Mouse (Mus musculus): ENCODE measurements around the gene Cpa4.
A peak's percentile ranks its signal among the peaks of the same experiment; 100 is the strongest.

The Cpa4 gene

DNA sequence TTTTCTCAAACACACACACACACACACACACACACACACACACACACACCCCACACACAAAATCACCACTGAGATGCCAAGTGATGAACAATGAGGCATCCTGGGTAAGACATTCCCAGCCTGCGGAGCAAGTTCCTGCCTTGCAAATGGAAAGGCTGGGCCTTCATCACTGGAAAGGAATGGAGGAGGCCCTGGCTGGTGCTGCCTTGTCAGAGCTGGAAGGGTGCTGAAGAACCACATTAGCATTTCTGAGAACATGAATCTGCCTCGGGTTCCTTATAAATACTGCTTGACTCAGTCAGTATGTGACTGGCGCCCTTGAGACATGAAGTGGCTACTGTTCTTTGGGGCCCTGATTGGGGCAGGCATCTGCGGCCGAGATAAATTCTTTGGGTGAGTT, at the start of gene Cpa4:
Gene Cpa4 (plus strand): TSS at position 301 of the 400 bp plus-strand sequence.
- DNase-seq: no peak

DNA sequence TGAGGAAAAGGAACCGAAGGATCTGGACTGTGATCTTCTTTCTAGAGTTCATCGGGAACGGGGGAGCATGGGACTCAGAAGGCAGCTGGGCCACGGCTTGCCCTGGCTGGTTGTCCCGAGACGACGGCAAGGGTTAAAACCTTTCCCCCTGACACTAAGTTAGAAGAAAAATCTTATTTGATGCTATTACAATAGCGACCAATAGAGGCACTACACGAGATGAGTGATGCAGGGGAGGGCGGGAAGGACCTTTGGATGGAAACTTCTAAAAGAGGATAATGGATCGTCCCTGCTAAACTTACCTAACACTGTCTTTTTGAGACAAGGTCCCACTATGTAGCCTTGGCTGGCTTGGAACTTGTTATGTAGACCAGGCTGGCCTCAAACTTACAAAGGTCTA, 47.8 kb upstream of the Cpa4 start:
- DNase-seq: no peak

DNA sequence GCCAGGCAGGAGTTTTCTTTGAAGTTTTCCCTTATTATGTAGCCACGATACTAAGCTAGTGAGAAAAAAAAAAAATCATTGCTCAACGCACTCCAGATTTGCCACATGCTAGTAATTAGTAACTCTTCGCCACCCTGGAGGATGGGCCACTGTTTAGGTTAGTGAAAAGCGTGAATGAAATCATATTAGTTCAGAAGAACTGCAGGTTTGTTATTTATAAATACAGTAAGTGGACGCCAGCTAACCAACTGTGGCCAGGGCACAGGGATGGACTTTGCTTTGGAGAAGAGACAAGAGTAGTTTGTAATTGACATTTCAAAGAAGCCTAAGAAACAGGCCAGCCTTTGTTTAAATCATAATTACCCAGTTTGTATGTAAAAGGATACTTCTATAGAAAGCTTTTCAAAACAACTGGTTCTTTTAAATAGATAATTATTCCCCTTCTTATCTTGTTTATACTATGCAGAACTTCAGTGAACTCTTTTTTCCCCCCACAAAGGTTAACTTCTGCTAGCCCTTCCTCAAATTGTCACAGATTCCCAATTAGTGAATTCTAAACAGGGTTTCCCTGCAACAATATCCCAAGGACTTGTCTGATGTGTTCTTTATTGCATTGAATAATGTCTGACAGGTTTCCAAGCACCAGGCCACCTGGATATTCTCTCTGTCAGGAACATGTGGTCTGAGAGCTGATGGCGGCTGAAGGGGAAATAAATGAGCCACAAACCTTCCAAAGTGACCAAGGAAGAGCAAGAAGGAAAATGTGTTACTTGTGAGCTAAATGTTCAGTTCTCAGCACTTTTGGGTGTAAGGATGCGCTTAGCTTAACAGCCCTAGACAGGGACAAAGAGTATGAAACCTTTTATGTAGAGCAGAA, 42.5 kb upstream of the Cpa4 start:
- no peak for DNase-seq

DNA sequence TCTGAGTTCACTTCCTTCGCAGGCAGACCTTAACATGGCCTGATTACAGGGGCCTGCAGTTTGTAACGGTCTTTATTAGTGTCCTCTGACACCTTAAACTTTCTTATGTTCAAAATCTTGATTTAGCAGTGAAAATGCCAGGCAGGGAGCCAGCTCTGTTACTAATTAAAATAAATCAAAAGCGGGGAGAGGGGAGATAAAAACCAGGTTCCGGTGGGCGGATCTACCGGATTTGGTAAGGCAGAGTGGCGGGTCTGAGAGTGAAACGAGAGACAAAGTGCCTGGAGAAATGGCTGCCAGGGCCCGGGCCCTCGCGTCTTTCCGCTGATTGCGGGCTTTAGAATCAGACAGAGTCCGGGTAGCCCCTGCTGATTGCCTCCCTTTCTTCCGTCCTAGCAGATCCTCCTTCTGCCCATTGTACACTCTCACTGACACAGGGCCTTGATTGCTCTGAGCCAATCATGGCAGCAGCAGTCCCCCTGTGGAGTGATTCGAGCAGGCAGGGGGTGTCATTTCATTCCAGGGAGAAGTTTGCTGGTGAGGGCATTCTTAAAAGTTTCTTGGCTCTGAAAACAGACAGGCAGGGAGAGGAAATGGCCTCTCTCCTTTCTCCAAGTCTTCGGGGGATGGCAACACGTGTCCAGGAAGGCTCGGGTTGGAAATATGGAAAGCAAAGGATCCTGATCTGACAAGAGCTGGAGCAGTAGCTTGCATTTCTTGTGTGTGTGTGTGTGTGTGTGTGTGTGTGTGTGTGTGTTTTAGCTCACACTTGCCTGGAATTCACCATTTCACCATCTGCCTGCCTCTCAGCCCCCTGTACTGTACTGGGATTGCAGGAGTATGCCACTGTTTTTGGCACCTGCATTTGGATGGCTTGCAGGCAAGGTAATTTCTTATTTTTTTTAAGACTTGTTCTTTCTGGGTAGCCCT, 41.3 kb upstream of the Cpa4 start:
- DNase-seq: no peak

DNA sequence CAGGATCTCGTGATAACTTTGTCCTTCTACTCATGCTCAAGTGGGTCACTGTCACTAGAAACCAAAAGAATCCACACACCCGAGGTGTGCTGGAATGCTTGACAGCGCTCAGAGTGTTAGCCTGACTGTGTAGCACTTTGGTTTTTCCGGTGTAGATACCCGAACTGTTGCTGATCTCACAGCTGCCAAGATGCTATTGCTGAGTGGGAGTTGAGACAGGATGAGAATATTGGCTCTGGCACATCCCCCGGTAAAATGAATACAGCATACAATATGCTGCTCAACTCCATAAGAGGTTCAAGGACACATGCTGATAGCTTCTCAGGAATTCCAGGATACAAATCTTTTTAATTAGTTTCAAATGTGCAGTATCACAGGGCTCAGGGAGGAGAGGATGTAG, 39.4 kb upstream of the Cpa4 start:
- no peak for DNase-seq

DNA sequence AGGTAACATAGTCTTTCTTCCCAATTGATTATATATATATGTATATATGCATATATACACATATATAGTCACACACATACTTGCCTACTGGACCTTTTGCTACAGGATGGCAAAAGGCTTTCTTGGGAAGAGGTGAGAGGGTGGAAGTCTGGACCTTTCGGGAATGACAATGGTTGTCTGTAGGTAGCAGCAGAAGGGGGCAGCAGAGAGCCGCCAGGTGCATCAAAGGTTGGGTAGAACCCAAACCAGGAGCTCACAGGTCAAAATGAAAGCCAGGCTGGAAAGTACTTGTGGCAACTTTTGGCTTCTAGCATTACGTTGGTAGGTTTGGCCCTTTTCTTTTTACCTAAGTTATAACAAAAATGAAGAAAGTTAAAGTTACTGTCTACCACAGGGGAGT, 32.8 kb upstream of the Cpa4 start:
- peak; percentile 31 for DNase-seq

DNA sequence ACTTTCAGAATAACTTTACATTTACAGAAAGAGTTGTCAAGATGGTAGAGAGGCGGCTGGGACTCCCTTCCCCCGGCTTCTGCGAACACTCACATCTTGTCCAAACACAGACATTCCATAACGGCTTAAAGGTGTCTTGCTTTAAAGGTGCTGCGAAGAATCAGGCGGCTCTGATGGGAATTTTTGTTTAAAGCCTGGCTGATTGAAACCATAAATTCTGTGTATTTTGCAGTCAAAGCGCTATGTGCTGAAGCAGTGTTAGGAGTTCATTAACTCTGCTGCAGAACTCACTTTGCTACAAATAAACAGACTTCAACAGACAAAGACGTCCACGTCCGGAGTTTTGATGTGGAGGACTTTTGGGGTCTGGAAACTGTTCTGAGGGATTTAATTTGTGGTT, 29.9 kb upstream of the Cpa4 start:
- no peak for DNase-seq

DNA sequence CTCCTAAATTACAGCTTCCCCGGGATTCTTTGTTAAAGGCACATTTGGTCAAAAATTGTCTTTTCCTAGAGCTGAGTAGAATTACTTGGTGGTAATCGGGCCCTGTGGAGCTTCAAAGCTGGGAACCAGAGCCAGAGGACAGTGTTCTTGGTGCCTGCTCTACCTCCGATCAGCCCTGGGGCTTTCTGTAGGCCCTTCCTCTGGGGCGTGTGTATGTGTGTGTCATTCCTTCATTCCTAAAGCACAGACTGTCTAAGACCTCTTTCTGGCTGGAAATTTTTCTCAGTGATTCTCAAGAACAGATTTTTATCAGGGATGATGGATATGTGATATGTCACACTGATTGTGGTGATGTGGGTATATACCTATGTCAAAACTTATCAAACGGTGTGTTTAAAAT, 29.4 kb upstream of the Cpa4 start:
- no peak for DNase-seq

DNA sequence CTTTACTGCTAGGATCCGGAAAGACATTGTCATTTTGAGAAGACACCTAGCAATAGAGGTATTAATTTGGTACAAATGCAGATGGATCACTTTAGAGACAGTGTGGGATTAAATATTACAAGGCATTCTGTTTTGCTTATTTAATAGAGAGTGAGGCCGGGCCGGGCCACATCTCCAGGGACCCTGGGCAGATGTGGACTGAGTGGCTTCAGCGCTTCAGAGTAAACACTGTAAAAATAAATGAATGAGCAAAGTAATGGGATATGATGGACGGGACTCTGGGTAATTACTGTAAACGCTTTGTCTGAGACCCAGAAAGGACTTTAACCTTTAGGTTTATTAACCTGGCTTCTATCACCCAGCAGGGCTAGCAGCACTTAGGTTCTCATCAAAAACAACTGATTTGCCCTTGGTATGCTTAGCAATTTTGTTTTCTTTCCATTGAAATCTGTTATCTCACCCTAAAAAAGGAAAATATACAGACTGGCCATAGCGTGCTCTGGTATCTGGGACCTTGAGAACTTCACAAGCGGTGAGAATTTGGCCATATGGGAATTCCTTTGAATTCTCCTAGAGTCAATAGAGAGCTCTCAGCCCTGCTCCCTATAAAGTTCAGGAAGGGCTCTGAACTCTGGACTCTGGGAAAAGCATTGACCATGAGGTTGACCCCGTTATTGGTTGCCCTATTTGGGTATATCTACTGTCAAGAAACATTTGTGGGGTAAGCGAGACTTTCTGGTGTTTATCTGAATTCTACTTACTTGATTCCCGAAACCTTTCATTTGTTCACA, 27.0 kb upstream of the Cpa4 start, which contains the start of gene Cpa2:
Gene Cpa2 (plus strand): TSS at position 574 of the 791 bp plus-strand sequence.
- DNase-seq: no peak

DNA sequence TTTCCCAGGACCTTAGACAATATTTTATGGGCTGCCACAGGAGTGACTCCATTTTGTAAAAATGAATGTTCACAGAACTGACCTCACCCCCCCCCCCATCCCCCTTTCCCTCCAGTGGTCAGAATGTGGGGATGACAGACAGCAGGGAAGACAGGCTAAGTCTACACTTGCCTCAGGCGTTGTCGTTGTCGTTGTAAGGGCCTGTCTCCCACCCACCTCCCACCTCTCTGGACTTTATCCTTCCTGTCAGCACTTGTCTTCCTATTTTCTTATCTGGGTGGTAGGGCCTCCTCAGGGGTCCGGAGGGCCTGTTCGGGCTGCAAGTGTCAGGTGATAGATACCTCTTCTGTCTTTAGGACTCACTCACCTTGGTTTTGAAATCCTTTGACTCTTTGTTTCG, 25.9 kb upstream of the Cpa4 start:
- no peak for DNase-seq

DNA sequence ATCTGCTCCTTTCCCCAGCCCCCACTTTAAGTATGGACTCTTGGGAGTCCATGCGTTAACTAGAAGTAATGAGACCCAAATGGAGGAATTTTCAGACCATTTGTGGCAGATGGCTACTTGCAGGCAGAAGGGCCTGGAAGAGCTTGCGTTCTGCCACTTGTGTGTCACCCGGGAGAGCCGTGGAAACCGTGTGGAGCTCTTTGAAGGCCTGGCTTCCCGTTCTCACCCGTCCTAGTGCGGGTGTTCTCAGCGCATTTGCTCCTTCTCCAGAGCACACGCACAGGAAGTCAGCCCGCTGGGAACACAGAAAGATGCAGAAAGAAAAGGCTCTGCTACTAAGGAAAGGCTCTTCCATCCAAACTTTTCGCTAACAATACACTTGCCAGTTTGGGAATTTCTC, 25.1 kb upstream of the Cpa4 start:
- no peak for DNase-seq

DNA sequence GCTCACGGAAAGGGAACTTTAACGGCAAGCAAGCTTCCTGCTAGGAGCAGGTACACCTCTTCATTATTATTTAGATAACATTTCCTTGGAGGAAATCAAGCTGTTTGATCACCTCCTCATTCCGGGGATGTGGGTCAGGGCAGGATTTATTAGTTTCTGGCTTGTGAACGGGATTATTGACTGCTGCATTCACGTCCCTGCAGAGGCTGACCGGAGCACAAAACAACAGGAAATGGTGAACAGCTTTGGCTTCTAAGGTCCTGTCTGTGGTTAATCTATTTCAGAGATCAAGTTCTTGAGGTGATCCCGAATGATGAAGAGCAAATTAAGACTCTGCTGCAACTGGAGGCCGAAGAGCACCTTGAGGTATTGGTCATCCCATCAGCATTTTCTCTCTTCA, 24.3 kb upstream of the Cpa4 start:
- no peak for DNase-seq

DNA sequence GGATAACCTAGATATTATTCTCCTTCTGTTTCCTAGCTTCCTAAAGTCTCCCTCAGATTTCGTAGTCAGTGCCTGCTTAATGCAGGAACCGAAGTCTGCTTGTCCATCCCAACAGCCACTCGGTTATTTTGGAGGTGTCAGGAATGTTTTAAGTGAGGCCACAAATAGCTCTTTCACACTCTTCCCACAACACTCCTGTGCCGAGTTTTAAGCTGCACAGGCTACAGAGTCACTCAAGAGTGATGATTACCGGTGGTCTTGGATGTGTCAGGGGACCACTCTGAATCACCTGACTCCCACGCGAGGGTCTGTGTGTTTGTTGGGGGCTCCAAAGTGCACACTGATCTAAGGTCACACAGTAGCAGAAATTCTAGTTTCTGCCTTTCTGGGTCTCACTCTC, 22.5 kb upstream of the Cpa4 start:
- DNase-seq: no peak

DNA sequence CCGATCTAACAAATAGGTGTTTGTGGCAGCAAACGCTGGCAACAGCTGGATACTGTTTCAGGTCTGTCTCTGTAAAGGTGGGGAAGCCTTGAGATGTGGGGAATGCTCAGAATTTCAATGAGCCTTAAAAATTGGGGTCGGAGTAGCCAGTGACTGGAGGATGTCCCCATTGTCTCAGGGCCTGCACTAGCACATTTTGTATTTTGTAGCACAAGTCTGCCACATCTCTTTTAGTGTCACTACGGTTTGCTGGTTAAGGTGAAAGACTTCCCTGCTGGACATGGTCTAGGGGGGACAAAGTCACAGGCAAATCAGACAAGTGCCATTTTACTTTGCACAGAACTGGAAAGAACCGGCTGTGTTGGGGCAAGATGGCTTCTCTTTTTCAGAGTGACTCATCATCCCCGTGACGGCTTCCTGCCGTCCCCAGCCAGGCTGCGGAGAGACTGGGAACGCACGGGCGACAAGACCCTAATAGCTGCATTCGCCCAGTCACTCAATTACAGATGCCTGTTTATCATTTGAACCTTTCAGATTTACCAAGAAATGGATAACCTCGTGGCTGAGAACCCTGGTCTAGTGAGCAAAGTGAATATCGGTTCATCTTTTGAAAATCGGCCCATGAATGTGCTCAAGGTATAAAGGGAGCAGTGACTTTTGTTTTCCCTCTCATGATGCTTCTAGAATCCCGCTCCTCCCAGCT, 21.4 kb upstream of the Cpa4 start:
- peak; percentile 13 for DNase-seq

DNA sequence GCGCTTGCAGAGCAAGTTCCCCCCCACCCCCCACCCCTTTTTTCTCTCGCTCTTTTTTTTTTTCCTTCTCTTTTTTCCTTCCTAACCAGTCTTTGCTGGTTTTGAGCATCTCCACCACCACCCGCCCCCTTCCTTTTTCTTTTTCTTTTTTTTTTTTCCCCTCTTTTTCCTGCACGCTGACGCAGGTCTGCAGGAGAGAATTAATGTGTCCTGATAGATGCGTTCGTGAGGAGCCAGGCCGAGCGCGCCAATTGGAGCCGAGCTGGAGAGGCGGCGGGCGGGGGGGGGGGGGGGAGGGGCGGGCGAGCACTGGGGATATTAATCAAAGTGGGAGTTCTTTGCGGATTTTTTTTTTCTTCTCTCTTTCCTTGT, 20.9 kb upstream of the Cpa4 start:
- DNase-seq: no peak

DNA sequence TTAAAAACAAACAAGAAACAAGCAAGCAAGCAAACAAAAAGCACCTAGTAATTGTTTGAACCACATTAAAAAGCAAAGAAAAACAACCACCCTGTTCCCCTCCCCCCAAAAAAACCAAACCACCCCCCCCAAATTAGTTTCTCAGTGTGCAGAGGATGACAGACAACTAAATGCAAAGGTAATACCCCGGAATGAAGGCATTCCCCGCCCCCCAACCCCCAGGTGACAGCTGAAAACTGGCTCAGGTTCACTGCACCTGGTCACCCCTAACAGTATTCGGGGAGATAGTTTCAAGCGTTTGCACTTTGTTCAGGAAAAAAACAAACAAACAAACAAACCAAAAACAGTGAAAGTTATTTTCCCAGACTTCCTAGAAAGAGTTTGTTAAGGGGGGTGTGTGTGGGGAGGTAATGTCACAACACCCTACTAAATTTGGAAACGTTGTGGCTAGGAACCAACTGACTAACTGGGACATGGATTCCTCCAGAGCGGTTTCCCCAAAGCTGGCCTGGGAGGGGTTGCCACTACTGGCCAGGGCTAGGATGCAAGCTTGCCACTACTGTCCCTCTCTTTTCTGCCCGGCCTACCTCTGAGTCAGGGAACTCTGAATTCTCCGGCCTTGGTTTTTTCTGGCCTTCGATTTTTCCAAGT, 20.4 kb upstream of the Cpa4 start:
- no peak for DNase-seq

DNA sequence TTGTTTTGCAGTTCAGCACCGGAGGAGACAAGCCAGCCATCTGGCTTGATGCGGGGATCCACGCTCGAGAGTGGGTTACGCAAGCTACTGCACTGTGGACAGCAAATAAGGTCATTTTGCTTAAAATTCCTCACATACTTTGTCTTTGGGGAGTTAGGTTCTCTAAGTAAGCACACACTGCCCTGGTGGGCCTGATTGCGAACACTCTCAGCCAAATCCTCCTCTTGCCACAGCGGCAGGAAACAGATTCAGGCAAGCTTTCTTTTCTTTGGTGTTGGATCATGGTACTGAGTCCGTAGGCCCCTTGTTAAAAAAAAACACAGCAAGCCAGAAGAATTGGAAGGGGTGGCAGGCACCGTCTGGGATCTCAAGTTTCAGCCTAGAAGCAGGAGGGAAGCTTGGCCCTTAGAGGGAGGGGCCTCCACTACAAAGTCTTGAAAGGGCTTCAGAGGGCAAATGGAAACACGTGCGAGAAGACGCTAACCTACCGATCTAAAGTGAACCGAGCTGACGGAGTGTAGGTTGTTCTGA, 18.9 kb upstream of the Cpa4 start:
- DNase-seq: no peak

DNA sequence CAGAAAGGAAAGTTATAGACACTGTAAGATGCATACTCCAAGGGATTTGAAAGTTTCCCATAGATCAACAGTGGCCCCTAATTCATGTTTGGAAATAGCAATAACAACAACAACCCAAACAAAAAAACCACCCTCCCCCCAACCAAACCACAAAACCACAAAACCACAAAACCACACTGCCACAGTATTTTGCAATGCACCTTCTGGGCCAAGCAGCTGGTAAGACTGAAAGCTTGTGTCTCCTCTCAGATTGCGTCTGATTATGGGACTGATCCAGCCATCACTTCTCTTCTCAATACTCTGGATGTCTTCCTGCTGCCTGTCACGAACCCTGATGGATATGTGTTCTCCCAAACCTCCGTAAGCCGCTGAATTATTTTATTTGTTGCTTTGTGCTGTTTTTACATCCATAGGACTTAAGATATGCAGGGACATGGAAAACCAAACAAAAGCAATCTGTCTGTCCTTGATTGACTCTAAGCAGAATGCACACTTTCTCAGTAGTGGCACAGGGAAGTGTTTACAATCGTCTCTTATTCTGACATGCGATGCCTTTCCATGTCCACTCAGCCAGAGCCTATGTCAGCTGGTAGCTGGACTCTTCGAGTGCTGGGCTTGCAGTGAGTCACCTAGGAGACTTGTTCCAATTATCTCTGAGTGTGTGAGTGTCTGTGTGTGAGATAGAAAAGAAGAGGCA, 17.5 kb upstream of the Cpa4 start:
- no peak for DNase-seq

DNA sequence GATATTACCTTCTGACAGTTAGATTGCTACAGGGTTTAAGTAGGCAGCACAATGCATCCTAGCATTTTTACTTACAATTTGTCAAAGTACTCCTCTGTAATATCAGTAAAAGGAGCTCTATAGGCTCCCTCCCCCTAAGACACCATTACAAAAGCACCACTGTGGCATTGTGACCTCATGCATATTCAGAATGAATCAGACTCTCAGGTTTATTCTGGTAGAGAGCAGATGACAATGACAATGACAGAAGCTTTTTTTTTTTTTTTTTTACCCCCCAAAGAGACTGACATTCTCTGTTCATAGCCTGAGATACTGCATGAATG, 17.0 kb upstream of the Cpa4 start:
- no peak for DNase-seq

DNA sequence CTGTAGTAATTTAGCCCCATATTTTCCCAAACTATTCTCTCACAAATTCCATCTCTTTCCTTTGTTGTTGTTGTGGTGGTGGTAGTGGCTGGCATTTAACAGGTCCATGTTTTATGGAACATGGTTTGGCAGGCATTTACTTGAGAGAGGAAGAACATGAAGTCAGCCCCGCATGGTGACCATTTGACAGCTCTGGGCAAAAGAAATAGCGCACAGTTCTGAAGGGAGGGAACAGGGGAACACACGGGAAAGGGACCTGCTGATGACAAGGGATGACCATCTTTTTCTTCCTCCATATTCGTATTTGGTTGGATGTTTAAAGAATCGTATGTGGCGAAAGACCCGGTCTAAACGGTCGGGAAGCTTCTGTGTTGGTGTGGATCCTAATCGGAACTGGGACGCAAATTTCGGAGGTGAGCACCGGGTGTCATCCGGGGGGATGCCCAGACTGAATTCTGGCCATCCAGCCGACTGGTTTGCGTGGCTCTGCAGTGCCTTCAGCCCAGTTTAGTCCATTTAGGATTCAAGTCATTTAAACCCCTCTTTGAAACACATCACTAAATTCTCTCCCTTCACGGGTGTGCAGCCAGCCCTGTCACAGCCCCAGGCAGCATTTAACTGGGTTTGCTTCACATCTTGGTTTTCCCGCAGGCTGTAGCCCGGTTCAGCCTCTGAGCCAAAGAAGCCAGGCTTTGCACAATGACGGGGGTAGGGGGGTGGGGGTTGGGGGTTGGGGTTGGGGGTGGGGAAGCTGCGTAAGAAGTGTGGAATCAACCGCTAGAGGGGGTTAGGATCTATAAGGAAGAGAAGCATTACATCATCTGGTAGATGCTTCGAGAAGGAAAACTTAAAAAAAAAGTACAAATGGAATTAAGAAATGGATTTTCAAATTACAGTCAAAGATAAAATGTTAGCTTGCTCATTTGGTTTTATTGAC, 16.3 kb upstream of the Cpa4 start:
- no peak for DNase-seq

Data from thymus, postnatal 25 days (tissue).